Mouse (Mus musculus): ENCODE measurements around the gene Dnajc3.

Gene Dnajc3

GRCm38 (mm10) chr14:118937533-118938492 is at the start of gene Dnajc3:
Gene Dnajc3 (plus strand): TSS chr14:118937976.
- DNase-seq (ENCODE audit: low read depth, low spot score), result peak; percentile 94

- no peak for DNase-seq (ENCODE audit: low read depth, low spot score)
Measured at GRCm38 (mm10) chr14:118890101-118890500, 47.7 kb upstream of the Dnajc3 start.

GRCm38 (mm10) chr14:118895228-118895627 is 42.5 kb upstream of the Dnajc3 start:
- no peak for DNase-seq (ENCODE audit: low read depth, low spot score)

GRCm38 (mm10) chr14:118895655-118896054 is 42.1 kb upstream of the Dnajc3 start:
- no peak for DNase-seq (ENCODE audit: low read depth, low spot score)

GRCm38 (mm10) chr14:118899940-118900339 is 37.8 kb upstream of the Dnajc3 start:
- no peak for DNase-seq (ENCODE audit: low read depth, low spot score)

- no peak for DNase-seq (ENCODE audit: low read depth, low spot score)
Measured at GRCm38 (mm10) chr14:118900911-118901310, 36.9 kb upstream of the Dnajc3 start.

GRCm38 (mm10) chr14:118903397-118903796 is 34.4 kb upstream of the Dnajc3 start:
- no peak for DNase-seq (ENCODE audit: low read depth, low spot score)

GRCm38 (mm10) chr14:118903867-118904562 is 33.8 kb upstream of the Dnajc3 start:
- no peak for DNase-seq (ENCODE audit: low read depth, low spot score)

GRCm38 (mm10) chr14:118907592-118907991 is 30.2 kb upstream of the Dnajc3 start:
- DNase-seq (ENCODE audit: low read depth, low spot score), result no peak

GRCm38 (mm10) chr14:118909872-118910271 is 27.9 kb upstream of the Dnajc3 start:
- DNase-seq (ENCODE audit: low read depth, low spot score), result no peak

GRCm38 (mm10) chr14:118910332-118911222 is 27.2 kb upstream of the Dnajc3 start:
- DNase-seq (ENCODE audit: low read depth, low spot score), result no peak

GRCm38 (mm10) chr14:118911521-118911920 is 26.3 kb upstream of the Dnajc3 start:
- no peak for DNase-seq (ENCODE audit: low read depth, low spot score)

- DNase-seq (ENCODE audit: low read depth, low spot score), result no peak
Measured at GRCm38 (mm10) chr14:118913651-118914050, 24.1 kb upstream of the Dnajc3 start.

GRCm38 (mm10) chr14:118919025-118919424 is 18.8 kb upstream of the Dnajc3 start:
- no peak for DNase-seq (ENCODE audit: low read depth, low spot score)

GRCm38 (mm10) chr14:118920654-118921053 is 17.1 kb upstream of the Dnajc3 start:
- DNase-seq (ENCODE audit: low read depth, low spot score), result no peak

GRCm38 (mm10) chr14:118922251-118922650 is 15.5 kb upstream of the Dnajc3 start:
- no peak for DNase-seq (ENCODE audit: low read depth, low spot score)

- no peak for DNase-seq (ENCODE audit: low read depth, low spot score)
Measured at GRCm38 (mm10) chr14:118922667-118923184, 15.1 kb upstream of the Dnajc3 start.

GRCm38 (mm10) chr14:118924673-118925615 is 12.8 kb upstream of the Dnajc3 start, which contains the start of gene Dzip1:
Gene Dzip1 (minus strand): TSS chr14:118925460.
- DNase-seq (ENCODE audit: low read depth, low spot score), result no peak

GRCm38 (mm10) chr14:118928565-118928964 is 9.2 kb upstream of the Dnajc3 start:
- DNase-seq (ENCODE audit: low read depth, low spot score), result no peak

GRCm38 (mm10) chr14:118929779-118930178 is 8.0 kb upstream of the Dnajc3 start:
- DNase-seq (ENCODE audit: low read depth, low spot score), result no peak
